Mouse (Mus musculus) urinary bladder, adult 18-20 months (tissue): Measurements from ENCODE around the gene Lcor.

ENCODE experiments used
- DNase-seq, 2 experiments: peaks; one replicate each; pipeline ENCODE4 v3.0.0; 2022; ENCODE audit warnings: low spot score in 2 of 2, mixed read lengths in 2 of 2

Gene Lcor

DNA sequence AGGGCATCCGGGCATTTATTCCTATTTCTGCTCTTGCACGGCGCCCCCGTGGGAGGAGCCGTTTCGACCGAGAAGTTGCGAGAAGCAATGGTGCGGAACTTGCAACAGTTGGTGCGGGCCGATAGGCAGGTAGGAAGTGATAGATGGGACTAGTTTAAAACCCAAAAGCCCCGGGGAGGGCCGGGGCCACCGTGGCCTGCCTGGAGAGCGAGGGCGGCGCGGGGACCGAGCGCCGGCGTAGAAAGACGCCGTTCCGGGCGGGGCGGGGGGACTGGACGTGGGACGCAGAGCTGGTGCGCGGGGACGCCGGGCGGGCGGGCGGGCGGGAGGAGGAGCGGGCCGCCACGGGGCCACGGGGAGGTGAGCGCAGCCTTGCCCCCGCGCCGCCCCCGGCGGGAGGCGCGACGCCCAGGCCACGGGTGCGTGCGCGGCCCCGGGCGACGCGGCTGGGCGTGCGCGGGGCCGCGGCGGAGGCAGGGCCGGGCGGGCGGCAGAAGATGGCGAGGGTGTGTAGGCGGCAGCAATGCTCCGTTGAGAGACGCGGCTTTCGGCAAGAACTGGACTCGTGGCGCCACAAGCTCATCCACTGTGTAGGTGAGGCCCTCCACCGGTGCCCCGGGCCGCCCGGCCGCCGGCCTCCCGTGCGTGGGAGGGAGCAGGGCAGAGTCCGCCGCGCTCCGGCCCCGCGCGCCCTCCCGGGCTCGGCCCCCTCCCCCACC, at the start of gene Lcor:
TSS of gene Lcor (plus strand) at position 448 of the 719 bp plus-strand sequence.
- peak; percentile 75 to 91 for DNase-seq

DNA sequence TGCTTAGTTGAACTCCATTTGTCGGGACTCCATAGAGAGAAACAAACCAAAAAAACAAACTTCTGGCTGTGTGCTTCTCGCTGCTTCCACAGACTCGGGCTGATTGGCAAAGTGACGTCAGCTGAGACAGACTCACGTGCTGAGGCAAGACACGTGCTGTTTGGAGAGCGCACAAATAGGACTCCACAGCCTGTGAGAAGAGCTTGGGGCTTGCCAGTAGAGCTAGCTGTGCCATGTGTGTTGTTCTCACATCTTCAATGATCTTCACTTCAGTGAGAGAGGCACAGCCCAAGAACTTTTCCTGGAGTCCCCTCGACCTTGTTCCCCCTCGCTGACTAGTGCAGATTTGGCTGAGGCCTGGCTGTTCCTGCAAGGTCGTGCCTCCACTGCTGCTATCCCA, 47.1 kb upstream of the Lcor start:
- DNase-seq, result no peak

DNA sequence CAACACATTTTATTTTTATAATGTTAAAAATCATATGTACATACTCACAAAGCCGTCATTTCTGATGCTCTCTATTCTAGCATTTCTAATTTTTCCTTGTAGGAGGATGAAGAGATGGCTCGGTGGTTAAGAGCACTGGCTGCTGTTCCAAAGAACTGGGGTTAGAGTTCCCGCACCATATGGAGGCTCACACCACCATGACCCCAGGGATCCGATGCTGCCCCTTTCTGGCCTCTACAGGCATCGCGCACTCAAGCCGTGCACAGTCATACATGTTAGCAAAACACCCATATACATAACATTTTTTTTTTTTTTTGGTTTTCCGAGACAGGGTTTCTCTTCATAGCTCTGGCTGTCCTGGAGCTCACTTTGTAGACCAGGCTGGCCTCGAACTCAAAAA, 46.0 kb upstream of the Lcor start:
- no peak for DNase-seq

DNA sequence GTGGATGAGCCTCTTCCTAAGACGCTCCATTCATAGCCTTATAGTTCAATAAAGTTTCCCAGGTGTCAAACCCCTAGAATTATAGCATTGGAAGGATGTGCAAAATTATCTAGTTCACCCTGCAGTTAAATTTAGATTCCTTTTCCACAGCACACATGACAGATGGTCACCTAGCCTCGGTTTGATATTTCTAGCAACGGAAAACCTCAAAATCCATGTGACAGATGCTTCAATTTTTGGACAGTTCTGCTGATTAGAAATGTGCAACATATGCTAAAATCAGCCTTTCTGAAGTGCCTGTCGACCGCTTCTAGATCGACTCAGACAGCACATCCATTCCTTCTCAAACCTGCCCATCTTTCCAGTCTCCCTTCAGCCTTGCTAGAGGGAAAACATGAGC, 43.5 kb upstream of the Lcor start:
- no peak for DNase-seq

DNA sequence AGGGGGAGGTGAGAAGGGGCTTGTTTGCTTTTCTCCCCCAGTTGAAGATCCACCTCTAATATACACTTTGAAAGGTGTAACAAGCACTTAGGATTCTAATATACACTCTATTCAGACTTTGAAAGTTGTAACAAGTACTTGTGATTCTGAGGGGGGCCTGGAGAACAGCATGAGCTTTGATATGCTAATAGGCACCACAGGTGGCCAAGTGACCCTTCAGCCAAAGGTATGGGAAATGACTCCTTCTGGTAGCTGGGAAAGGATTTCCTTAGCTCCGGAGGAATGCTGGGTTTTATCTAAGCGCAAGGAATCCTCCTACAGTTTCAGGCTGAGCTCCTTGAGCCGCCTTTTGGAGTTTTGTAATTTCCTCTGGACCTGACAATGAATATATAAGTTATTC, 41.0 kb upstream of the Lcor start:
- no peak for DNase-seq

DNA sequence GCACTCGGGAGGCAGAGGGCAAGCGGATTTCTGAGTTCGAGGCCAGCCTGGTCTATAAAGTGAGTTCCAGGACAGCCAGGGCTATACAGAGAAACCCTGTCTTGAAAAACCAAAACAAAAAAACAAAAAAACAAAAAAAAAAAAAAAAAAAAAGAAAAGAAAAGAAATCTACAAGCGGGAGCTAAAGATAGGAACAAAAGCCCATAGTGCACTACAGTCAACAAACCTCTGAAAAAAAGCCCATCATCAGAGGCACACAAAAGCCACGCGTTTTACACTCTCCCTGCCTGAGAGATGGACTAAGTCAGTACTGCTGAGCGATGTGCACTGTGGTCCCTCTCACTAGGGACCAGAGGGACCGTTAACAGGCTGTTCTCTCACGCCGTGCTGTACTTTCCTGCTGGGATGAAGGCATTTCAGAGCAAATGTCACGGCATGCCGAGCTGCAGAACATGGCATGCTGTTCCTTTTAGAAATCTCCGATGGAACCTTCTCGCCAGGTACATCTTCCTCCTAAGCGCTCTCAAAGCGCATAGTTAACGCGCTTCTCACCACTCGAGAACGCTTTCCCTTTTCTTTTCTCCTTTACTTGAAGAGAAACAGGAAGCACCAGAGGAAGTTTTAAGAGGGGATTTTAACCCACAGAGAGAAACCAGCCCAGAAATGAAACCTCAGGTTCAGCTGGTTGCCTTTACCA, 40.4 kb upstream of the Lcor start:
- DNase-seq, result no peak

DNA sequence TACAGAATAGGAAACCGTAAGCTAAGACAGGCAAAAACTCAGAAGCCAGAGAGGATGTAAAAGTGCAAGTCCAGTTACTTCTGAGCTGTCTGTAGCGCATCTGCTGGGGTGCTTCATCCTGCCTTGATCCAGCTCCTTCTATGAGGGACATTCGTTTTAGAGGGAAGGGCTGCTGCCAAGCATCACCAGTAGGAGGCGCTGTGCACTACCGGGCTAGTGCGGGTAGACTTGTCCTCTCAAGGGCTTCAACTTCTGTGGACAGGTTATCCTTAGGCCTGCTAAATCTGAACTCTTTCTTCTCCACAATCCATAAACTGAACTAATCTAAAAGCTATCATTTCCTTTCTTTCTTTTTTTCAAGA, 39.8 kb upstream of the Lcor start:
- DNase-seq, result peak; percentile 14 to 26

DNA sequence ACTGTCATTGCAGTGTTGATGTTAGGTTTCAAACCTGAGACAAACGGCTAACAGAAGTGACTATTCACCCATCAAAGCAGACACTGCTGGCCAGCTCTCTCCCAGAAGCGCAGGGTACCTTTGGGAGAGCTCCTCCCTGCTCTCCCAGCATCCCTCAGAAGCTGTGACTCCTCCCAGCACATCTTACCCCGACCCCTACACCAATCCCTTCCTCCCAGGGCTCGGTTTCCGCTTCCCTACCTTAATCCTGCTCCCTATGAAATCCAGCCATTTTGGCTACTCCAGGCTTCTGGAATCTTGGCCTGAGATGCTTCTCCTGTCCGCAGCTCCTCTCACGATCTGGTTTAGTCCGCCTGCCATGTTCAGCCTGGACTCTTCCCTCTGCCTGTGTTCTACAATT, 37.9 kb upstream of the Lcor start:
- DNase-seq, result no peak

DNA sequence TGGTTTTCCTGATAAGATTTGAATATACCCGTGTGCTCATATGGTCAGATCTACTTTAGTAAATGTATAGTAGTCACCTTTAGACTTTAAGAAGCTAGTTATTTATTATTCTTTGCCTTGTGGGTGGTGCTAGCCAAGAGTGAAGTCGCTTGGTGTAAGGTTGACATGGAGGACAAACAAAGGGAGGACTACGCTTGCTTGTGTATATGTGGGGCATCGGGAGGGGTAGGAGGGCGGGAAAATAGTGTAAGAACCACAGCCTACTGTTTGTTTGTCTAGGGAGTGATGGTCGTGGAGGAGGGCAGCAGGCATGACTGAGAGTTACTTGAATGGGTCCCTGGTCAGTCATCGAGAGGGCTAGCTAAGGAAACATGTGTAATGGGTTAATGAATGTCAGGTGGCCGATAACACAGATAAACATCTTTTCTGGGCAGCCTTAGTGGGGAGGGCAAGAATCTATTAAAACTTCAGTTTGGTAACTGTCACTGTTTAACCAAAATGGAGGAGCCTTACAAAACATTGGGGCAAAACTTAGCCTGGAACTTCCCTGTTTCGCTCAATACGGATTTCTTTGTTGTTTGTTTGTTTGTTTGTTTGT, 37.3 kb upstream of the Lcor start:
- no peak for DNase-seq

DNA sequence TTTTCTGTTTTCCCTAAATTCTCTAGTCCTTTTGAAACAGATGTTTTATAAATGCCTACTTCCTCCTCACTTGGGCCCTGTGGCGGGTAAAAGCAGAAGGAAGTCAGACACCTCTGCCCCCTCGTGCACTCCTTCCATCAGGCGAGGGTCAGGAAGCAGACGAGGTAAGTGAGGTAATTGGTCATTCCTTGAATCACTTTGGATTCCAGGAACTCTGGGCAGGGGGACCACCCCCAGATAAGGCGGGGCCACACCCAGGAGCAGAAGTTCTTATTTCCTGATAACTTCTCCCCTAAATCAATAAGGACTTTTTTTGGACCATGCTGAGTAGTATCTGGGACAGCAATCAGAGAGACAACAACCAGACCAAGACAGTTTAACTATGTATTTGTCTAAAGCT, 36.7 kb upstream of the Lcor start:
- DNase-seq, result no peak

DNA sequence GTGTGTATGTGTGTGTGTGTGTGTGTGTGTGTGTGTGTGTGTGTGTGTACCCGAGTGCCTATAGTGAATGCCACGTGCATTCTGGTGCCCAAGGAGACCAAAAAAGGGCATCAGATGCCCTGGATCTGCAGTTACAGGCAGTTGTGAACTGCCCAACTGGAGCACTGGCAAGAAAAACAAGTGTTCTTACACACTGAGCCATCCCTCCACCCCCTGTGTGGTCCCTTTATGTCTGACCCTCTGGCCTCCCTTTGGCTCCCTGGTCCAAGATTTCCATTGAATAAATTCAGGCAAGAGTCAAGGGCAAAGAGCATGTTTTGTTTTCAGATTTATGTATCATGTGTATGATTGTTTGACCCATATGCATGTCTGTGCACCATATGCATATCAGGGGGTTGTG, 35.3 kb upstream of the Lcor start:
- DNase-seq, result no peak

DNA sequence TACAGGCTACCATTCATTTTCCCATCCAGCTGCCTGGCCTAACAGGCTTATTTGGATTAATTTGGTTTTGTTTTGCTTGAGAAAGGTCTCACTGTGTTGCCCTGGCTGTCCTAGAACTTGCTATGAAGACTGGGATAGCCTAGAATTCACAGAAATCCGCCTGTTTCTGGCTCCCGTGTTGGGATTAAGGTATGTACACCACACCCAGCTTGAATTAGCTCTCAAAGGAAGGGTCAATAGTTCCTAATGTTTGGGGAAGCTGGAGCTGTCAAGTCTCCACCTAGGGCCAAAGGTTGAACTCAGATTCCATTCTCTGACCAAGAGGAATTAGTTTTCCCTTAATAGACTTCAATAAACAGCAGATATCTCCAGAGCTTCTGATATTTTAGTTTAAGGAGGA, 34.7 kb upstream of the Lcor start:
- no peak for DNase-seq

DNA sequence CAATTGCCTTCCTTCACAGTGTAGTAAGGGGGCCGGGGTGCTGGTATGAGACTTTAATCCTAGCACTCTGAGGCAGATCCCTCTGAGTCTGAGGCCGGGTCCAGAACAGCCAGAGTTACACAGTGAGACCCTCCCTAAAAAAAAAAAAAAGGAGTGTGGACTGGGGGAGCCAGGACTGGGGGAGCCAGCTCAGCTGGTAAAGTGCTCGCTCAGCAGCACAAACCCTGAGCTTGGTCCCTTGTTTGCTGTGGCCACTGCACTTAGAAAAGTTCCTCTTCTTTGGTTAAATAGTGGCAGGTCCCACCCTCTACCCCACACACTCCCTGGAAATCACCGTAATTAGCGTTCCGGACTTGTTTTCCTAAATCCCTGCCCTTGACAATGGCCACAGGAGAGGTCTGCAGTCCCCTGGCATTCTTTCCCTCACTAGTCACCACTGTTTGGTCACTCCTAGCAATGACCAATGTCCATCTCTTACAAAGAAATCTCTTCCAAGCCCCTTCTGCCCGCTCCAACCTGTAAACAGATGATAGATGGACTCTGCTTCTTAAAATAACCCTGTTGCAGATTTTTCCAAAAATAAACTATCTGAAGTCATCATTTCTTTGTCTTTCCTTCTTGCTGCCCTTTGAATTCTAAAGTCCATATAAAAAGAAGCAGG, 32.9 kb upstream of the Lcor start:
- no peak for DNase-seq

DNA sequence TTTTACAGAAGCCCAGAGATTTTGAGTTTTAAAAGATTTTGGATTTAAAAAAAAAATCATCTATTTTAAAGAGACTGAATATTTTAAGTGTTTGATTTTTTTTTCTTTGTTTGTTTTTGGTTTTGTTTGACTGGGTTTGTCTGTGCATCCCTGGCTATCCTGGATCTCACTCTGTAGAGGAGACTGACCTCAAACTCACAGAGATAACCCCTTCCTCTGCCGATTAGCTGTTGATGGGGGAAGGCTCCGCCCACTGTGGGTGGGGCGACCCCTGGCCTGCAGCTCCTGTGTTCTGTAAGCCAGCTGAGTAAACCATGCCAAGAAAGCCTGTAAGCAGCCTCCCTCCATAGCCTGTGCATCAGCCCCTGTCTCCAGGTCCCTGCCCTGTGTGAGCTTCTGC, 30.3 kb upstream of the Lcor start:
- DNase-seq, result no peak

DNA sequence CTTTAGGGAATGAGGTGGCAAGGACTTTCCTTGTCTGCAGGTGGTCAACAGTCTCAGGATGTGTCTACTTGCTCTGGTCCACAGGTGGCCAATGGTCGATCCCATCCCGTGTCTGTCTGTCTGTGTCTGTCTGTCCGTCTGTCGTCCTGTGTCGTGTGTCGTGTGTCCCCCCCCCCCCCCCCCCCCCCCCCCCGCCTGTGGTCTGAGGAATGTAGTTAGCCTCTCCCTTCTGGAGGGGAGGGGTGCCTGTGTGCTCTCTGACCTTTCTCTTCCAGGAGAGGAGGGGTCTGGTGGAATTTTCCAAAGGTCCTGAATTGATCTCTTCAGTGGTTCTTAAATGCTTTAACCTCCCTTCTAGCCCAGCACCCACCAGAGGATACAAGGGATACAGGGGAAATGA, 27.8 kb upstream of the Lcor start:
- no peak for DNase-seq

DNA sequence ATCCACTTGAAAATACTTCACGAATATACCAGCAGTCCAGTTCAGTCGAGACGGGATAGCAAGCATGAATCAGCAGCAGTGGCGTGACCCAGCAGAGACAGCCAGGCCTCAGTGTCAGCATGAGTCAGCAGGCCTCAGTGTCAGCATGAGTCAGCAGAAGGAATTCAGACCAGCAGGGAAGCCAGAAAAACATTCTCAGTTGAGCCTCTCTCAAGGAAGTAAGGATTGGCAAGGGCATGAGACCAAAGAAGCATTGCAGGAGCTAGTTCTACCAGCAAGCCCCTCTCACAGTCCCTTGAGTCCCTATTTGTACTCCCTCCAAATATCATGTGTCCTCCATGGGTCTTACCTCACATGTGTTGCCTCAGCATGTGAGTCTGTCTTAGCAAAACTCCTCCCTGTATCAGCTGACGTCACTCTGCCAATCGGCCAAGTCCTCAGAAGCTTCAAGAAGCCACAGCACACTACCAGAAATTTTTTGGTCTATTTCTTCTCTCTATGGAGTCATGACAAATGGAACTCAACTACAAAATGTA, 27.3 kb upstream of the Lcor start:
- DNase-seq, result peak in 1 of 2 experiments; percentile 43

DNA sequence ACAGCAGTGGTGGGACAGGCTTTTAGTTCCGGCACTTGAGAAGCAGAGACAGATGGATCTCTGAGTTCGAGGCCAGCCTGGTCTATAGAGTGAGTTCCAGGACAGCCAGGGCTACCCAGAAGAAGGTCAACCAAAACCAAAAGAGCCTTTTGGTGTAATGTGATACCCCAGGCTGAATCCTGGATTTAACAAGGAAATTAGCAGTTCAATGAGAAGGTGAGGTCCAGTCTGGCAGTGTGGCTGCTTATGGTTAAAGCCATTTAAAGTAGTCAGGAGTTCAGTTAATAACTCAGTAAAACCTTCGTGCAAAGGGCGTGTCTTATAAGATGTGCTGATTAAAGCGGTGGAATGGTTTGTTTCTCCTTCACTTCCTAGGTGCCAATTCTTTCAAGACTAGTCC, 25.3 kb upstream of the Lcor start:
- DNase-seq, result no peak

DNA sequence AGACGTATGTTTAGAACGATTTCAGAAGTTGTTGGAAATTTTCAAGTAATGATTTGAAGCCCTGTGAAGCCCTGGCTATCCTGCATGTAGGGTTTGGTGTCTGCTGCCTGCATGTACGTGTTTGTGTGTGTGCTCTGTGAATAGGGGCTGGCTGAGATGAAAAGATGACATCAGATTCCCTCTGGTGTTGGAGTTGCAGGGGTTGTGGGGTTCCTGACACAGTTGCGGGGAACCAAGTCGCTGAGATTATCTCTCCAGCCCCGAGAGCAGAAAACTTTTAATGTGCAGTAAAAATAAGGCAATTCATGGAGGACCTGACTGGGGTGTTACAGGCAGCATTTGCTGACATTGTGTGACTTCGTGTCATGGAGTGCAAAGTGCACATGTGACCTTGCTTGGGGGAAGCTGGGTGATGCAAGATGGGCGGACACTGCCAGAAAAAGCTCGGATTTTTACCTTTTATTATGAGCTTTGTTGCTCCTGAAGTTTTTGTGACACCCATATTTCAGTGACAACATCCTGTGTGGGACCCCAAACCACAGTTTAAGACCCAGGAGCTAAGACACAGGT, 20.2 kb upstream of the Lcor start:
- no peak for DNase-seq

DNA sequence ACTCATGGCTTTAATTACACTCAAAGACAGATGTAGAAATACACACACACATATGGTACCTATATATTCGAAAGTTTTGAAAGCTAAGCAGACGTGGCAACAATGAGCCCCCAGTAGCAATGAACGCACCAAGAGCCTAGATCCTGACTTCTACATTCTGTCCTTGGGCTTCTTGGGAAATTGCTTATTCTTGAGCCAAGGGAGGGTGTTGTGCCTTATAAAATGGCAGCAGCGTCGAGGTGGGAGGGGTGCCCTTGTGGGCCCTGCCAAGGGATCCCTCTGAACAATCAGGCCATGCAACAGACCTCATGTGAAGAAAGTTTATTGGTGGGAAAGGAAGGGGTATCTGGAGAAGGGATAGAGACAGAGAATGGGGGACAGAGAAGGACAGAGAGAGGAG, 18.6 kb upstream of the Lcor start:
- DNase-seq, result no peak

DNA sequence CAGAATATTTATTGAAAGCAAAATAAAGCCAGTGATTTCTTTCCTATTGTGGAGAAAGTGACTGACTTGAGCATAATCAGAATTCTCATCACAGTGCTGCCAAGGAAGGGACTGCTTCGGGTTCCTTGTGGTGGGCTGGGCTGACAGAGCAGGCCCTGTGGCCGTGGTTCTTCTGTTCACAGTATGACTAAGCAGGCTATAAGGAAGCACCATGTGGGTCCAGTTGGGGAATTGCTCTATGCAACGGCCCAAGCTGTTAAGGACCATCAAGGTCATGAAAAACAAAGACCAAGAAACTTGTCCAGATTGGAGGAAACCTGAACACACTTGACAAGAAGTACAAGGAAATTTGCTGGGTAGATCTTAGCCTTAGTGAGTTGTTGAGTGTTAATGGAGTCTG, 16.0 kb upstream of the Lcor start:
- DNase-seq, result no peak

DNA sequence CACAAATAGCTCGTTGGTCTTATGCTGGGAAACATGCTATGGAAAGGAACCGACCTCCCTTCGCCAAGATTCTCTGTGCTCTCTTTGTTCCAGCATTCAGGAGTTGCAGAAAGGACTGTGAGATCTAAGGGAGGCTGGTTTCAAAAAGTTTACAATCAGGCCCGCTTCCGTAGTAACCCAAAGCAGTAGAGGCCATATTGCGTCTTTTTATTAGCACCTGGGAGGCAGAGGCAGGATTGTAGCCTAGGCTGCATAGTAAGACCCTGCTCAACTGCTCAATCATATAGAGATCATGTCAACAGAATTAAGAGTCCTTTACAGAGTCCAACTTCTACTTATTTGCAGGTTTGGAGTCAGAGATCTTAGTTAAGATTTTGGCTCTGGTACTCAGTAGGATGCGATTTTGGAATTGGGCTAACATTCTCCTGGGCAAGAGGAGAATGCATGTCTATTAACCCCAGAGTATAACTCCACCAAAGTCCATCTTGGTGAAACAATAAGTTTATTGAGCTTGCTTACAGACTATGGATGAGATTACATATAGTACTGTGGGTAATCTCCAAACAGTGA, 8.8 kb upstream of the Lcor start:
- no peak for DNase-seq

DNA sequence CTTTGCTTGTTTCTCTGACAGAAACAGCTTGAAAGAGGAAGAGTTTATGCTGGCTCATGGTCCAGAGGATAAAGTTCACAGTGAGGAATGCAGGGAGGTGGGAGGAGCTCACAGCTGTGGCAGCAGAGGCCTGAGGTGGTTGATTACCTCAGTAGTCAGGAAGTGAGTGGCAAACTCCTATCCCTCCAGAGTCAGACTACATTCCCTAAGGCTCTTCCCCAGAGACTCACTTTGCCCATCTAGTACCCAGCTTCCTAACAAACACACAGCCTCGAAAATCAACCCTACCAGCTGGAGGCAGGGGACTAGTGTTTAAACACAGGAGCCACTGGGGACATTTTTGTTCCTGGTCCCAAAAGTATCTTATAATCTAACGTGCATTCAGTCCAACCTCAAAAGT, 7.5 kb upstream of the Lcor start:
- no peak for DNase-seq
